Mouse (Mus musculus): ENCODE measurements around the gene Gsta4. TPM values are rescaled to one million over a fixed set of nuclear protein-coding genes. Genes with fewer than 3 reads are reported as not detected.

Gene Gsta4
- 1 to 10 TPM in 1 of 2 experiments, under 1 TPM in 1; 0.79 to 1.6 TPM for total RNA-seq (2023)

DNA sequence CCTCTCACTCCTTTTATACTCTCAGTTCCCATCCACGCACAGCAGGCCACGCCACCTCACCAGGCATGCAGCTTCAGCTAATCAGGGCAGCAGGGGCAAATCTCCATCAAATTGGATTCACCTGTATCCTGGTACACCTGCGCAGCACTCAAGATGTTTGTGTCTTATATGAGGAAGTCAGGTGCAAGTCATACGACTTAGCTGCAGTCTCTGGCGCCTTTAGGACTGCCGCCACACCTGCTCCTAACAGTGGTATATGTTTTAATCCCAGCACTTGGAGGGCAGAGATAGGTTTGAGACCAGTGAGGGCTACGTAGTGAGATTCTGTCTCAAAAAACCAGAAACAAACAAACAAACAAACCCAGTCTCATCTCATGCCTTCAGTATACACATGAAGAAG, at the start of gene Gsta4:
TSS of gene Gsta4 (plus strand) at position 301 of the 400 bp plus-strand sequence.

DNA sequence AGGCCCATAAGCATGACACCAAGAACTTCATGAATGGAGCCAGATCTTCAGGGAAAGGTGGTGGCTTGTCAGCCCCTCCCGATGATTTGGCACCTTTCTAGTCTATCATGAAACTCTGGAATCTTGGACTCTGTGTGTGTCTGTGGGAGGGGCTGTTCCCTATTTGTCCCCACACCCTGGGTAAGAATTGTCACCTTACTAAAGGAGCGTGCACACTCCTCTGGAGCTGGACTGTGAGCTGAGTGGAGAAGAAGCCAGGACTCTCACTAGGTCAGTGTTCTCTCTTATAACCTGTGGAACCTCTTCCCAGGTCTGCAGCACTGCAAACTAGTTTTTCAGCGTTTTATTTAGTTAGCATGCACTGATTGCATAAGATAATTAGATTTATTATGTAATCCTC, 47.9 kb downstream of the Gsta4 start, which contains the start of gene Gsta1:
TSS of gene Gsta1 (plus strand) at position 196 of the 400 bp plus-strand sequence.

DNA sequence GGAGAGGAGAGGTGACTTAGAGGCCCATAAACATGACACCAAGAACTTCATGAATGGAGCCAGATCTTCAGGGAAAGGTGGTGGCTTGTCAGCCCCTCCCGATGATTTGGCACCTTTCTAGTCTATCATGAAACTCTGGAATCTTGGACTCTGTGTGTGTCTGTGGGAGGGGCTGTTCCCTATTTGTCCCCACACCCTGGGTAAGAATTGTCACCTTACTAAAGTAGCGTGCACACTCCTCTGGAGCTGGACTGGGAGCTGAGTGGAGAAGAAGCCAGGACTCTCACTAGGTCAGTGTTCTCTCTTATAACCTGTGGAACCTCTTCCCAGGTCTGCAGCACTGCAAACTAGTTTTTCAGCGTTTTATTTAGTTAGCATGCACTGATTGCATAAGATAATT, 74.3 kb downstream of the Gsta4 start, which contains the start of gene Gm3776:
TSS of gene Gm3776 (plus strand) at position 216 of the 400 bp plus-strand sequence.

Other genes with a start within 250 kb of the Gsta4 start
- not detected for gene Gcm1, start 130.8 kb upstream of the Gsta4 start, total RNA-seq (2023)
- gene Fbxo9, start 73.7 kb upstream of the Gsta4 start, total RNA-seq (2023) = 10 to 100 TPM; 40.4 to 42.3 TPM
- gene Ick, start 73.6 kb upstream of the Gsta4 start, total RNA-seq (2023) = 1 to 10 TPM; 3.5 to 3.7 TPM
- gene Gsta1, start 47.9 kb downstream of the Gsta4 start, total RNA-seq (2023) = not detected
- not detected for gene Gm3776, start 74.4 kb downstream of the Gsta4 start, total RNA-seq (2023)
- not detected for gene Gm10639, start 107.1 kb downstream of the Gsta4 start, total RNA-seq (2023)
- gene Omt2a, start 132.0 kb downstream of the Gsta4 start, total RNA-seq (2023) = not detected
- gene Omt2b, start 144.8 kb downstream of the Gsta4 start, total RNA-seq (2023) = not detected
- gene Gsta2, start 173.0 kb downstream of the Gsta4 start, total RNA-seq (2023) = not detected
- gene Dppa5a, start 185.4 kb downstream of the Gsta4 start, total RNA-seq (2023) = not detected
- not detected for gene Ooep, start 196.0 kb downstream of the Gsta4 start, total RNA-seq (2023)
- gene Ddx43, start 213.0 kb downstream of the Gsta4 start, total RNA-seq (2023) = not detected

All from neutrophil, adult 59 days (primary cell).